Mouse (Mus musculus) liver, embryonic 14.5 days (tissue): ENCODE data around the gene Fgd2.

Experiments
- CTCF ChIP-seq: IDR thresholded peaks from 2 replicates; pipeline ENCODE4 v1.5.1; 2016; ENCODE audit warnings: antibody characterized with exemption, low read depth, control low read depth
- EP300 ChIP-seq: IDR thresholded peaks from 2 replicates; pipeline ENCODE4 v1.6.1; 2016; ENCODE audit warnings: antibody characterized with exemption, low read depth

GRCm38 (mm10) chr17:29425345-29425744 lies 64.6 kb downstream of the Fgd2 start:
- TF ChIP-seq CTCF (no peak), EP300 (no peak)
